Mouse (Mus musculus) c-Kit-positive CD71-negative TER-119-negative erythroid progenitor cells, embryonic 14.5 days (primary cell): ENCODE results near the gene Lonp1.
A peak's percentile ranks its signal among the peaks of the same experiment; 100 is the strongest.

Experiments used
- DNase-seq: peaks from one replicate; pipeline ENCODE4 v3.0.0-alpha.2; 2013; ENCODE audit warnings: low read depth

The Lonp1 gene

DNA sequence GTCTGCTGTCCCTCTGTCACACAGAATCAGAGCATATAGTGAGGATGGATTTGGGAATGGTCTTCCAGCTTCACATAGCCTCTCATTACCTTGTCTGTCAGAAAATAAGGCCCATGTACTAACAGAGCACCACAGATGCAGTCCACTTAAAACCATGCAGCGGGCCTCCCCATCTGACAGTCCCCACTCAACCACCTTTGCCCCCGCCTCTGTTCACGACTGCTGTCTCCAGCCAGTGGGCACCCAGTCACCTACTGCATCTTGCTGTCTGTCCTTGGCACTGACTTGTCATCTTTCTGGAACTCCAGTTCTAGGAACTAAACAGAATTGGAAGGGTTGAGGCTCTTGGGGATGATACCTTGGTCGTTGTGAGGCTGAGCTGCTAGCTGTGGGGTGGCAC is 37.8 kb downstream of the Lonp1 start:
- no peak for DNase-seq

GRCm38 (mm10) chr17:56587773-56588172 is 38.9 kb downstream of the Lonp1 start:
- no peak for DNase-seq

DNA sequence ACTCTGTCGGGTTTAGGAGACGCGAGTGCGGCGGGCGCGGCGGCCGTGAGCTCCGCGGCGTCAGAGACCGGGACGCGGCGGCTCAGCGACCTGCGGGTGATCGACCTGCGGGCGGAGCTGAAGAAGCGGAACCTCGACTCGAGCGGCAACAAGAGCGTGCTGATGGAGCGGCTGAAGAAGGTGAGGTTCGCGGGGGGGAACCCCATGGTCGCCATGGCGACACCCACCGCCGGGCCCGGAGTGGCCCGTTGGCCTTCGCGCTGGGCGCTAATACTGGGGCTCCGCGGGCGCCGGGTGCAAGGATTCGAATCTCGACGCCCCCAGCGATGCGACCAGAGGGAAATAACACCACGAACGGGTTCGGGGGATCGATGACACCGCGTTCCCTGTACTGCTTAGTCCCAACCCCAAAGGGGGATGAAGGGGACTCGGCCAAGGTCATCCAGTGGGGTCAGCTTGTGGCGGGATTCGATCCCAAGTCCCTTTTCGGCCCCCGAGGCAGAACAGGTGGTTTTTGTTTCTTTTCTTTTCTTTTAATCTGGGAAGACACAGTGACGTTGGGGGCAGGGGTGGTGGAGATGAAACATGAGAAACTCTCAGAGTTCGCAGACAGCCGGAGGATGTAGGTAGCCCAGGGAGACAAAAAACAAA is 41.4 kb downstream of the Lonp1 start:
- DNase-seq: no peak

- peak; percentile 95 for DNase-seq
These were observed 42.2 kb downstream of the Lonp1 start, which contains the start of the genes Safb2 and Safb for GRCm38 (mm10) chr17:56584257-56585130. Safb2 (minus strand) TSS chr17:56584585. Safb (plus strand) TSS chr17:56584825.

DNA sequence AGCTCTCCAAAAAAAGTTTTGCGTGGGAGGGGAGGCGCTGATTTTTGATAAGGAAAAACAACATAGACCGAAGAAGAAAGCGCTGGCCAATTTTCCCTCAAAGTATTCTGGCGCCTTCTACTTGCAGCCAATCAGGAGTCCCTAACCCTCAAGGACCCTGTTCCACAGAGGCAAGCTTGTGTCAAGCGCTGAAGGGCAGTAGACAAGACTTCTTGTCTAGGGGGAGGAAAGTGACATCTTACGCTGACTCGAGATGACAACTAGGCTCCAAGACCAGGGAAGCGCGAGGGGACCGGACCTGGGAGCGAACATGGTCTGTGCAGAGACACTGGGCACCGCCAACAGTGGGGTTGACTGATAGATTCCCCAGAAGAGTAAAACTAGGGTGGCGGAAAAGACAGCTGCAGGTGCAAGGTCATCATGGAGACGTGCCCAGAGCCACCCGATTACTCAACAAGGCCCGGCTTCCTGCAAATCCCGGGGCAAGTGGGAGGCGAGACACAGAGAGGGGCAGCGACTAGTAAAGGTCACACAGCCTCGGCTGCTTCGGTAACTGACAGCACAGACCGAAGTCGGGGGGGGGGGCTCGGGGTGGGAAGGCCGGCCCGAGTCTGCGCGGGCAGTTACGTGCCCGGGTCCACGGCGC is 43.0 kb downstream of the Lonp1 start:
- peak; percentile 30 for DNase-seq

DNA sequence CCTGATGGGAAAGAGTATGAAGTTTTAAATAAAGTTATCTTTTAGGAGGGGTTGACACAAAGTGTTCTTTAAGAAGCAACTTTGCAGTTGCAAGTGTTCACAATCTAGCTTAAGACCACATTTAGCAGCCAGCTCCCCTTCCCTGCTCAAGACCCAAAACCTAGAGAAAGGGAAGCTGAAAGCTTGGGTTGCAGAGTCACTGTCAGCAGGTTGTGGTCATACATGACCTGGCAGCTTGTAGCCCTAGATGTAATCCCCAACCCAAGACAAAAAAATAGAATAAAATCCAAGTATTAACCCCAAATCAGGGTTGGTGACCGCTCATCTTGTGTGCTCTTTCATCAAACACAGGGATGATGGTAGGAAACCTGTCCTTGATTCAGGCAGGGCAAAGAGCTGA is 43.6 kb downstream of the Lonp1 start:
- no peak for DNase-seq

DNA sequence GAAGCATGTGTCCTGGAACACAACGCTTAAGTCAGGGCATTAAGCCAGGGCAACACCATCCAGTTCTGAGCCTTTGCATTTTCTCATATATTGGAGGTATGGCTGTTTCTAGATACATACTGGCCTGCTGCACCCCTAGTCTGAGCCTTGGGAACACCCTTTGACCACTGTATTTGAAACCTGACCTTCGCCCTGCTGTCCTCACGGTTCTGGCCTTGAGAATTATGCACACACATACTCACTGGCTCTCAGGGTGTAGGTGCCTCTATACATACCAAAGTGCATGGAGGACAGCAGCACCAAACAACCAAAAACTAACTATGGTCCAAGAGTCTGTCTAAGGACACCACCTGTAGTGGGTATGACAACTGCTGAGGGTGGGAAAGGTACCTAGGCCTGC is 53.7 kb downstream of the Lonp1 start:
- no peak for DNase-seq

DNA sequence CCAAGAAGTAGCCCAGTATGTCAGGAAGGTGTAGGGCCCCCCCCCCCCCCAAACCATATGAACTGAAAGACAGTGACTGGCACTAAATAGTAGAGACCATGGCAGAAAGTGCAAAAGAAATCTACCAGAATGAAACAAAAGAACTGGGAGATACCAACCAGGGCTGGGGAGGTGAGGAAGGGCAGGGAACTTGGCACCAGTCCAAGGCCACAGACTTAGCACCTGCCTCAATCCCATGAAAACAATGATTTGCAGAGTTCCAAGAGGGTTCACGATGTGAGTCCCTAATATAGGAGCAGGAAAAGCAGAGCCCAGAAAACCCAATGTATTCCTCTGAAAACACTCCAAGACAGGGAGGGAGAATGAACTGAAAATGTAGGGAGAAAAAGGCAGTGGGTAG is 54.5 kb downstream of the Lonp1 start:
- DNase-seq: no peak

DNA sequence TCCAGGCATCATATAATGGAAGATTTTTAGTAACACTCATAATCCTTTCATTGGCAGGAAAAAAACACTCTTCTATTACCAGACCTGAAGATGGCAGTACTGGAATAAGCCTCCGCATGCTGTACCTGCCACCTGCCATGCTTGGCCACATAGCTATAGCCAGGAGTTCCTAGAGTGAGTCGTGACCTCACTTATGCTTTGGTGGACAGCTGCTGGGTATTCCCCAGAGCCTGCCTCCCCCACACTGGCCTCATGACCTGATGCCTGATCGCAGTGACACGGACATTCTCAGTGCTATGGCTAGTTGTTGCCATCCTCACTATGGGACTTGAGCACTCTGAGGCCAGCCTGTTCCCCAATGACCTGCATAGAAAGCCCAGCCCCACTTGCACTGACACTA is 56.4 kb downstream of the Lonp1 start:
- DNase-seq: no peak

DNA sequence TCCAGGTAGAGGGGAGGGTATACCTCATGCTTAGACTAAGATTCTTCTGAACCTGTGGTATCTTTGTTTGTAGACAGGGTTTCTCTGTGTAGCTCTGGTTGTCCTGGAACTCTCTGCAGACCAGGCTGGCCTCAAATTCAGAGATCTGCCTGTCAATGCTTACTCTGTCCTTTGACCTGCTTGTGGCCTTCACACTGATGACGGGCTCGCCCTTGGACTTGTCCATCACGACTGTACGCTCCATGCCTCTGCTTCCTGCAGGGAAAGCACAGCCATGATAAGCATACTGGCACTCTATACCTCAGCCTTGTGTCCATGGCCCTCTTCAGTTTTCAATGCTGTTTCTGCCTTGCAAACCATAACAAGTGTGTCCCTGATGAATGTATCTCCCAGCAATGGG is 59.3 kb downstream of the Lonp1 start:
- no peak for DNase-seq

DNA sequence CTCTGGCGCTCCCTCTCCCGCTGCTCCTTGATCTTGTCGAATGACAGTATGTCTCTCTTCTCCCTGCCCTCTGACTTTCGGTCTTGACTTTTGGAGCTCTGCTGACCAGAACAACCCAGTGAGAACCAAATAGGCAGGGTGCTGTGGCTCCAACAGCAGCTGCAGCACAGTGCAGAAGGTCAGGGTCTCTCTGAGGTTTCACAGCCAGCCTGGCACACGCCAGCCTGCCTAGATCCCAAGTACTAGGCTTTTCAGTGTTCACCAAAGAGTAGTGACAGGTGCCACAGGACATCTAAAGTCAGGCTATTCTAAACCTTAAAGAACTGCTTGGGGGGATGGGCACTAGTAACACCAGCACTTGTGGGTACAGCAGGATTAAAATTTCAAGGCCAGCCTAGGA is 59.8 kb downstream of the Lonp1 start:
- no peak for DNase-seq

DNA sequence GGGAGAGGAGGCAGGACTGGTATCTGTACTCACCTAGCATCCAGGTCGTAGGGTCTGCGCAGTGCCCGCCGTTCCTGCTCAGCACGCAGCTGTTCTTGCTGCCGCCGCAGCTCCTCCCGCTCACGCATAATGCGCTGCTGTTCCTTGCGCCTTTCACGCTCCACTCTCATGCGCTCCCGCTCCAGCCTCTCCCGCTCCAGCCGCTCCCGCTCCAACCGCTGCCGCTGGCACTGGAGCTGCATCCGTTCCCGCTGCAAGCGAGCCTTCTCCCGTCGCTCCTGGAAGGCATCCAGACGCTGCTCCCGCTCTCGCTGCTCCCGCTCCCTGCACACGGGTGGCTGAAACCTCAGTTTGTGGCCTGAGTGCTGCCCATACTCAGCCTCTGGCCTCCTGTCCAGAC is 60.4 kb downstream of the Lonp1 start:
- no peak for DNase-seq
